20 mouse cellular contexts compared by ENCODE assay signal in the genomic region with DNA sequence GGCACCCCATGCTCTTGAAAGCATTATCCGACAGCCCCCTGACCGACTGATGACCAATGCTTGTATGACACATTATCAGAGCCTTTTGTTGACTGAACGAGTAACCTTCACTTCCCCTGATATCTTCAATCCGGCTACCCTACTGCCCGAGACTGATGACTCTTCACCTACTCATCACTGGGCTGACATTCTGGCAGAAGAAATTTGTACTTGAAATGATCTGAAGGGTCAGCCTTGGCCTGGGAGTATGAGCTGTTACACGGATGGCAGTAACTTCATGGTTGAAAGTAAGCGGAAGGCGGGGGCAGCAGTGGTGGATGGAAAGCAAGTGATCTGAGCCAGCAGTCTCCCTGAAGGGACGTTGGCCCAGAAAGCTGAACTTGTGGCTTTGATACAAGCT.
"Had no signal": no experiment of that assay in that cellular context is flagged by ENCODE, and none has a peak within 500 bp of the region (broad histone marks: within the 10 kb centered on the region; RNA-seq: fewer than 3 reads in every experiment).

No protein-coding gene starts in this region.

- H3K4me3 ChIP-seq: kidney, embryonic 15.5 days; left cerebral cortex, adult 2 months; megakaryocyte, embryonic 14.5 days; midbrain, embryonic 10.5 days; midbrain, embryonic 15.5 days; neural tube, embryonic 12.5 days; neural tube, embryonic 15.5 days had no signal

- DNase-seq: kidney, adult 8-10 months; kidney, postnatal 10 days; kidney, postnatal 36 days; layer of hippocampus, postnatal 36 days; liver, postnatal 0 days; lung, embryonic 14.5 days; lung, postnatal 36 days; retina, postnatal 1 day; thymus, adult 18-20 months; thymus, postnatal 36 days had no signal

- H3K36me3 ChIP-seq: kidney, embryonic 15.5 days; midbrain, embryonic 10.5 days; midbrain, embryonic 15.5 days; neural tube, embryonic 12.5 days; neural tube, embryonic 15.5 days had no signal

- H3K27ac ChIP-seq: kidney, embryonic 15.5 days; left cerebral cortex, adult 2 months; liver, embryonic 14.5 days; midbrain, embryonic 10.5 days; midbrain, embryonic 15.5 days; neural tube, embryonic 12.5 days; neural tube, embryonic 15.5 days; stomach, postnatal 0 days had no signal

- H3K27me3 ChIP-seq: kidney, embryonic 15.5 days; megakaryocyte, embryonic 14.5 days; midbrain, embryonic 15.5 days; neural tube, embryonic 12.5 days; neural tube, embryonic 15.5 days had no signal

- H3K4me1 ChIP-seq: kidney, embryonic 15.5 days; megakaryocyte, embryonic 14.5 days; midbrain, embryonic 10.5 days; midbrain, embryonic 15.5 days; neural tube, embryonic 12.5 days; neural tube, embryonic 15.5 days had no signal

- ATAC-seq: liver, postnatal 0 days; lung, postnatal 0 days; midbrain, embryonic 15.5 days had no signal

- H3K4me2 ChIP-seq: kidney, embryonic 15.5 days; lung, embryonic 14.5 days; midbrain, embryonic 15.5 days; neural tube, embryonic 12.5 days; neural tube, embryonic 15.5 days had no signal

- H3K9ac ChIP-seq: kidney, embryonic 15.5 days; liver, embryonic 14.5 days; liver, postnatal 0 days; lung, embryonic 14.5 days; midbrain, embryonic 15.5 days; neural tube, embryonic 12.5 days; neural tube, embryonic 15.5 days had no signal

- H3K9me3 ChIP-seq: midbrain, embryonic 10.5 days; midbrain, embryonic 15.5 days; neural tube, embryonic 12.5 days; neural tube, embryonic 15.5 days had no signal
